Mouse (Mus musculus): ENCODE measurements around the gene Ttc9b. TPM values are rescaled to one million over a fixed set of nuclear protein-coding genes. Genes with fewer than 3 reads are reported as not detected.
"Not testable (repeated sequence)": the region's sequence is repeated elsewhere in the genome, so short reads cannot be mapped to it uniquely, and the experiment has no call there.

Ttc9b gene
- under 1 TPM; 0.51 to 0.88 TPM for total RNA-seq (2021)
- long read RNA-seq, experiment 1, partial matches to known transcripts, result 0 of 2 reads
- long read RNA-seq, experiment 1, other reads (novel, unspliced or antisense), result 0 of 2 reads
- long read RNA-seq, experiment 2, partial matches to known transcripts, result 0 of 4 reads
- long read RNA-seq, experiment 2, other reads (novel, unspliced or antisense), result 0 of 4 reads

DNA sequence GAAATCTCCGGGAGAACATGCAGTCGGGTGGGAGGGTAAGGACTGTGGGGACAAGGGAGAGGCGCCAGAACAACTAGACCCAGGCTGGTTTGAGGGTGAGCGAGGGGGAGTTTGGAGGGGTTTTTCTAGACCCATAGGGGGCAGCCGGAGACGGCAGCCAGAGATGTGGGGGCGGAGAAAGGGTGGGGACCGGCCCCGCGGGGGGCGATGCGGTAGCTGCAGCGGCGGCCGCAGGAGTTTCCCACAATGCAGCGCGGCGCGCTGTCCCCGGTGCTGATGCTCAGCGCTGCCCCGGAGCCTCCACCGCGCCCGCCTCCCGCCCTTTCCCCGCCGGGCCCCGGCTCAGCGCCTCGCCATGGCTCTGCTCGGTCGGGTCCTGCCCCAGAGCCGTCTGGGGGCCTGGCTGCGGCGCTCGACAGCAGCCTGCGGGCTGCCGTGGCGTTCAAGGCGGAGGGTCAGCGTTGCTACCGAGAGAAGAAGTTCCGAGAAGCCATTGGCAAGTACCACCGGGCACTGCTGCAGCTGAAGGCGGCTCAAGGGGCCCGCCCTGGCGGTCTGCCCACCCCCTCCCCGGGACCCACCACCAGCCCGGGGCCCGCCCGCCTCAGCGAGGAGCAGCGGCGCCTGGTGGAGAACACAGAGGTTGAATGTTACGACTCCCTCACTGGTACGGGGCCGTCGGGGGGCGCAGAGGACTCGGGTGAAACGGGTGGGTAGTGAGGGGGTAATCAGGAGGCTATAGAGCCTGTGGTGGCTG lies at the start of gene Ttc9b:
Gene Ttc9b, plus strand, starts transcription at position 235 of the 757 bp plus-strand sequence.
- peak; percentile 71 for DNase-seq

DNA sequence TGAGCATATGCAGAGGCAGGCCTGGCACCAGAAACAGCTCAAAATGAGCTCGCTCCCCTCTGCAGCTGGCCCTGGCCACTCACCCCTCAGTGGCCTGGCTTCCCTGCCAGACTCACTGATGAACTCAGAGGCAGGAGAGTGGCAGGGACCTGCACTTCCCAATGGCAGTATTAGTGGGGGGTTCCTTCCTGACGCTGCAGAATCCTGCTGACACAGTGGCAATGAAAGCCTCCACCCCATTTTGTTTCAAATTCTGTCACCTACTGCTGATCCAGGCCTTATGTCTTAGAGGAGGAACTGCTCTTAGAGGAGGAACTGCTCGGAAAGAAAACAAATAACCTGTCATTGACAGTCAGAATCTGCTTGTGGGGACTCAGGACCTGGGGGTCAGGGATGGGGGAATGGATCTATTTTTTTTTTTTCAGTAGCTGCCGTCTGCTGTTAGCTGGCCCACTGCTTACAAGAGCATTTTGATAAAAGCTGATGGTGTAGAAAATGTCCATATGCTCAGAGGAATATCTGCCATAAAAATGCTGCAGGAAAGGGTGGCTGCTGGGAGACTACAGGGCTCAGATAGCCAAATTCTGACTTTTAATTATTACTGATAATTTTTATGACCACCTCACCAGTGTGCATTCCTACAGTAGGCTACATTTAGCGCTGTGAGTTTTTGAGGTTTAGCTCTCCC lies 48.9 kb upstream of the Ttc9b start:
- peak; percentile 33 for DNase-seq

DNA sequence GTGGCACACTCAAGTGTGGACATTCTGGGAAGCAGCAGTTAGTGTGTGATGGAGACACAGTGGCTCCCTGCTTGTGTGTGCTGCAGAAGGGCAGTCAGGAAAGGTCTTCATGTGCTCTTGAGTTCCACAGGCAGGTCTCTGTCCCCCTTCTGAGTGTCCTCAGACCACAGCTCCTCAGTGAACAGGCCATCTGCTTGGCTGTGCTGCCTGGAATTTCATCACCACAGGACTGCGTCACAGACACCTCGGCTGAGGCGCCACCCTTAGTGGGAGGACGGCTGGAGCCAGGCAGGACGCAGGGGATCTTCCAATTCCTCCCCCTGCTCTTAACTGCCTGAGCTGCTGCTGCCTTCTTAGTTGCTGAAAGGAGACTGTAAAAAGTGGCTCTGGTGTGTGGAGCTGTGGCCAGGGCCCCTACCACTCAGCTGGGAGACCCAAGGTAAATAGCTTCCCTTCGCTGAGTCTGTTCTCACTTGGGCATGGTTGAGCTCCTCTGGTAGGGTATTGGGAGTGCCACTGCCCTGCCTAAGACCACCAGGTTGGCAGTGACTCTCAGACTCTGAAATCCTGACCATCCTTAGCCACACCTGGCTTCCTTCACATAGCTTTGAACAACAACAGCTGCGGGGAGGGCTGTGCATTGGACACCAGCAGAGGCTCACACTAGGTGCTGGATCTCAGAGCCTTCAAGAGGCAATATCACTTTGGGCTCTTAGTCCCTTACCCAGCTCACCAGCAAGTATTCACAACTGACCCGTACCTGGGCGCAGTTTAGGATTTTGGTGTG lies 48.0 kb upstream of the Ttc9b start:
- DNase-seq, result peak; percentile 85

DNA sequence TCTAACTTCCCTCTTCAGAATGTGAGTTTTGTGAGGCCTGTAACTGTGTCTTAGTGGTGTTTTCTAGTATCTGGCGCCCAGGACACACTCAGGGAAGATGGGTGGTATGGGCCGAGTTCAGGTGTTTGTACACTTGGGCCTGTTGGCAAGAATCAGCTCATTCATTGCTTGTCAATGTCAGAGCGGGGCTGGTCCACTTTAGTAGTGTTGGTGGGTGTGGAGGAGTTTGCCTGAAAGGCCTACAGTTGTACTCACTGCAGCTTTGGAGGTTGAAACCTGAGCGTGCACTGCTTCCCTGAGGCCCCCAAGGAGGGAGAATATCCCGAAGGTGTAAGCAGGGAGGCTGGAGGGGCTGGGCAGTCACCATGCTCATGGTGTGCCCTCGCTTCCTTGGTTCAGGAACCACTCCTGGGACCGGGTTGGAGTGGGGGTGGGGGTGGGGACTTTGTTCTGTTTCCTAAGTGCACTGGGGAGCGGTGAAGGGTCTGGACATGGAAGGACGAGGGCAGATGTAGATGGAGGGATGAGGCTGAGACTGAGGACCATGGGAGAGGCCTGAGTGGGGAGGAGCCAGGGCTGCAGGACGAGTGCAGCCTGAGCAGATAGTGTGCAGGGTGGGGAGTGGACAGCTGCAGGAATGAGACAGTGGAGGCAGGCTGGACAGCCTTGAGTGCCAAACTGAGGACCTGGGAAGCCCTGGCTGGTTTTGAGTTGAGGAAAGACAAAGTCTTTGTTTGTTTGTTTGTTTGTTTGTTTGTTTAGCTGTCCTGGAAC lies 47.0 kb upstream of the Ttc9b start:
- DNase-seq, result no peak

DNA sequence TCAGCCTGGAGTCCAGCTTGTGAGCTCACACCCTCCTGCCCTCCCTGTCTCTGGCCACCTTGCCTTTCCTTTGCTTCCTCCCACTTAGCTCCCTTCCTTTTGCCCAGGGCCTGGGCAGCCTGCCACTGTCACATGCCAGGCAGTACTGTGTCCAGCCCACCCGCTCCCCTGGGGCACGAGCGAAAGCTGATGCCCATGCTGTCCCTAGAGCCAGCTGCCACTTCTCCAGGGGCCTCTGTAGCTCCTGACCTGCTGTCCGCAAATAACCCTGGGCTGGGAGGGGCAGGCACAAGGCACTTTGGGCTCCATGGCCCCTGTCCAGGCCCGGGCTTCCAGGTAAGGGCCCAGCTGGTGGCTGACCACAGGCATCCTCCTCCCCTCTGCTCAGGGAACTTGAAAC lies 46.1 kb upstream of the Ttc9b start:
- peak; percentile 91 for DNase-seq

DNA sequence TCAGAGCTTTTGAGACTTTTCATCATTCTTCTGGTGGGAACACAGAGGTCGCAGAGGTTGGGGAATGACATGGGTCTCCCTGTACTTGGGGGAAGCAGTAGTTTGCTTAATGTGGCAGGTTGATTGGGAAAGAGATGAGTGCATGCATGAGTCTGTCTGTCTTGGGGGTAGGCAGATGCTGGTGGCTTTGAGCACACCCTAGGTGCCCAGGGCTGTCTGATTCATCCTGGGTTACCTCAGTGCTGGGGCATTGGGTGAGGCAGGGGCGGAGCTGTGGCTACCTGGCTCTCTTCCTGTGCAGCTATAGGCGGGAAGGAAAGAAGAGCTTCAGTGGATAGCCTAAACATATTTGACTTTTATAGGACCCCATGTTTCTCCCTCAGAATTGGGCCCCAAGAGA lies 45.6 kb upstream of the Ttc9b start:
- no peak for DNase-seq

DNA sequence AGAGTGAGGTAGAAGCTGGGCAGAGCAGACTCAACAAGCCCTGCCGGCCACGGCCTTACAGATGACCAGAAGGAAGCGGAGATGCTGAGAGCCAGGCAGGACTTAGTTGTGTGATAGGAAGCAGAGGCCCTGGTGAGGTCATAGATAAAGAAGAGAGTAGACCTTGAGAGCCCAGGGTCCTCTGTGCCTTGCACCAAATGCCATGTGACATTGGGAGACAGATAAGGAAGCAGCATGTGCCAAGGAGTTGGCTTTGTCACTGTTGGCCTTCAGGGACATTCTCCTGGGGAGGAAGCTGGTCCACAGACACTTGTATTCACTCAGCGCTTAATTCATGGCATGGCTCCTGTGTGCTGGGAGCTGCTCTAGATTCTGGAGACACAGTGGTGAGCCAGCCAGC lies 44.4 kb upstream of the Ttc9b start:
- DNase-seq, result peak; percentile 53

DNA sequence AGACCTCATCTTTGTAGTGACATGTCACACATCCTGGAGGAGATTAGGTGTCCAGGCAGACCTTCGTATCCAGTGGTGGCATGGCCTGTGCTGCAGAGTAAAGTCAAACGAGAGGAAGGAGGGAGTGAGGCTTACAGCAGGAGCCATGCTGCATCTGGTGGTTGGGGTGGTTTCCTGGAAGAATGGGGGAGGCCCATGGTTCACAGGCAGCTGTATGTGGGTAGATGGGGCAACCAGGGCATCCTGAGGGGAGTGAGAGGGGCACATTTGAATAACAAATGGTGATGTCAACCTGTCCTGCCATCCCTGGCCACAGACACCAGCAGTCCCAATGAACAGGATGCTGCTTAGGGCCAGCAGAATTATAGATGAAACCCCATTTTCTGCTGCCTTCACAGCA lies 44.0 kb upstream of the Ttc9b start:
- no peak for DNase-seq

DNA sequence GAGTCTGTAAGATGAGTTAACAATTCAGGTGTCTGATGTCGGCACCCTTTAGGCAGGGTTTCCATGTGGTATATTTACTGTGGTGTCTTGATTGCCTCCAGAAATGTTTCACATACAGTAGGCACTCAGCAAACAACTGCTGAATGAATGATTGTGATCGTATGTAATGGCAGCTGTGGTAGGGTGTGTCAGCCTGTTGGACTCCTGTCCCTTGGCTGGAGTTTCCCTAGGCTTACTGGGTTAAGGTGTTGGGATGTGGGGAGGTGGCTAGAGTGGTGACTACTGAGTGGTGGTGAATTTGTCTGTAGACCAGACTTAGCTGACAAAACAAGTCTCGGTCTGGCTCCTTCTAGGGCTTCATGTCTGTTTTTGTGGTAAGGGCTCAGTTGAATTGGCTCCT lies 43.3 kb upstream of the Ttc9b start:
- no peak for DNase-seq

DNA sequence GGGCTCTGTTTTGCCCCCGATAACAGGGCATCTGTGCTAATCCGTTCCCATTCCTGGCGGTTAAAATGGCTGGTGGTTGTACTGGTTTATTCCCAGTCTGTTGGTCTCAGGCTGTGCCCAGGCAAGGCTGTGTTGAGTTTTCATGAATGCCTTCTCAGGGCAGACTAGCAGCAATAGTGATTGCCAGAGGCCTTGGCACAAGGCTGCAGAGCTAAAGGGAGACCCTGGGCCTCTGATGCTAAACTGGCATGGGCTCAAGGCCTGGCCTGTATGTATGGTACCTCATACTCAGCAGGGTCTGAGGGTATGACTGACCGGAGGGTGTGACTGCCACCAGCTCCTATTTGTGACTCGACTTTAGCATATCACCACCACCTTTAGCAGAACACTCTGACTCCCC lies 42.8 kb upstream of the Ttc9b start:
- no peak for DNase-seq

DNA sequence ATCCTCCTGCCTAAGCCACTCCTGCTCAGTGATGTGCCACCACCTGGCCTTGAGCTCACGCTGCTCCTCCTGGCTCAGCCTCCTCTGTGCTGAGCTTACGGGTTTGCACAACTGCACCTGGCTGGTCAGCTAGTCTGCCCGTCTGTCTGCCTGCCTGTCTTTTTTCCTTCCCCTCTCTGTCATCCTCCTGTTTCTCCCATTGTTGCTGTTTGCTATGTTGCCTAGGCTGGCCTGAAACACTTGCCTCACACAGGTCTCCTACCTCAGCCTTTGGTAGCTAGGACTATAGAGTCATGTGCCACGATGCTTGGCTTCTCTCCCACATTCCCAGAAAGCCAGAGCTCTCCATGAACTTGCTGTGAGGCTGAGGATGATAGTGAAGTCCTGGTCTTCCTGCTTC lies 40.8 kb upstream of the Ttc9b start:
- no peak for DNase-seq

DNA sequence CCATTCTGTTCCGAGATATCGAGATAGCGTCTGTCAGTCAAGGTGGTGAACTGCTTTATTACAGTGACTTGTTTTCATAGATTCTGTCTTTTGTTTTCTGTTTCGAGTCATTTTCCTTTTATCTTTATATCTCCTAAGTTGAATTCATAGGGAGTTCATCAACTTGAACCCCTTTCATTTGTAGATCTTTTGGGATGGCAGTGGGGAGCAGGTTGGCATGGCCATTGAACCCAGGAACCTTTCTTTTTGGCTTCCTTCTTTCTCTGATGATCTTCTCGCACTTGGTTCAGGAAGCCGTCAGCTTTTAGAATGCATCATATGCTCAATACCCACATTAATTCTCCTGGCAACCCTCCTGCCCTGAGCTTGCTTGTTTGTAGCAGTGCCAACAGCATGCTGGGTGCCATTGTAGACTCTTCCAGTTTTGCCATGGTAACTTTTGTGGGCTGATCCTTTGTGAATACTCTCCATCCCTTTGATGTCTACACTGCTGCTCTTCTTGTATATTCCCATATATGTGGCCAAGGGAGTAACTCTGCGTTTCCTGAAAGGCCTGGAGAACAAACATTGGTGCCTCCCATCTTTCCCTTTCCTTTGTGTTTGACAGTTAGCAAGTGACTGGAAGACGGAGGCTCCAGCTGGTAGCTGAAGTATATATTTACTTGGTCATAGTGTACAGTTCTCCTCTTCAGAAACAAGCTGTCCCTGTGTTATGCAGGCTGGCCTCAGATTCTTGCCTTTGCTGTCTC lies 39.8 kb upstream of the Ttc9b start:
- DNase-seq, result no peak

DNA sequence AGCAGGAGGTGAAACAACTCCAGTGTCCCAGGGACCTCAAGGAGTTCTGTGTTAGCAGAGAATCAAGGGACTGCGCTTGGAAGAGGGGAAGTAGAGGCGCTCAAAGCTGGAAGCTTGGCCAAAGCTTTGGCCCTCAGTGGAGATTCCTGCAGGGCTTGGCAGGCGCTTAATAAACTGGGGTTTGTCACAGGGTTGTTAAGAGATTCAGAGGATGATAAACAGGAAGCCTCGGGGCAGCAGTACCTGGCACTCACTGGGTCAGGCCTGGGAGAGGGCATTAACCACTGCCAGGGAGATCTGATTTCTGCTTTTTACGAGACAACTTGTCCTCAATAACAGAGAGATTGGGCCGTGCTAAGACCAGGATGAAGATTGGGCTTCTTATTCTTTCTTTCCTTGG lies 32.7 kb upstream of the Ttc9b start:
- DNase-seq, result peak; percentile 12

DNA sequence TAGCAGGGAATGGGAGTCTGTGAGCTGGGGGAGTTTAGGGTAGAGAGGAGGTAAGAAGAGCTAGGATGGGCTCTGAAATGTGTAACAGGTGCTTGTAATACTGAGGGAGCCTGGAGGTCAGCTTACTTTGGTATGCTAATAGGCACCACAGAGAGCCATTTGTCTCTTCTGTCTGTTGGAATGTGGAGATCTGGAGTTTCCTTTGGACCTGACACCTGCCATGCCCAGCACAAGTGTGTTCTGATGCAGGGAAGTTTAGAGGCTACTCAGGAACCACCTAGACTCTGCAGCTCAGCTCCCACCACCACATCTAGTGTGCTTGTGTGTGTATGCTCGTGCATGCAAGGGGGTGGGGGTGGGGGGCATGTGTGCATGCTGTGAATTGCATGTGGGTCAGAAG lies 31.5 kb upstream of the Ttc9b start:
- no peak for DNase-seq

DNA sequence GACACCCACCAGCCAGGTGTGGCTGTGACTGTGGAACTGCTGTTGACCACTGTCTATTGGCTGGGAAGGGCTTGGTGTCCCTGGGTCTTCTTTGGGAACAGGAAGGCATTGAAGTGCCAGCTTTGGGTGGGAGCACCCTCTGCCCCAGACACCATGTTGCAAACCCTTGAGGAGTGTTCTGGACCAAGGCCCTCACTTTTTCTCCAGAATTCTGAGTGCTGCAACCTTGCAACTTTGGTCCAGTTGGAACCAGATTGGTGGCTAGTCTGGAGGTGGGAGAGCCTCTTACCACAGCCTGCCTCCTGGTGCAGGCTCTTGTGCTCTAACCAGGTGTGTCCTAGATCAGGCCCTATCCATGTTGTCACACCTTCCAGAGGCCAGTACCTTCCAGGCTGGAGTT lies 28.7 kb upstream of the Ttc9b start:
- DNase-seq, result peak; percentile 69

DNA sequence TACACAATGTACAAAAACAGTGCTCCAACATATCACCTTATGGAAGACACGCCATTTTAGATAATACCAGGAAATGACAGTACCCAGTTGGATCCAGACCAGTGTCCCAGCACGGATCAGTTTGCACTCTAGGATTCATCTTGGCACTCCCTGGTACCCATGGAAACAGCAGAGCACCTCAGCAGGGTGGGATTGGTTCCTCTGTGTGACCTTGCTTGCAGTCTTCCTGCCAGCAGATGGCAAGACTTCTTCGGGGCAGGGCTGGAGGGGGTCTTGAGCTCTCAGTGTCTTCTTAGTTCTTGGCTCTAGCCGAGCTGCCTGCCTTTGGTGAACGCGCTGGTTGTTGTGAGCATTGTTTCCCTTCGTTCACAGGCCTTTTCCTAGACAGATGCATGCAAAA lies 26.0 kb upstream of the Ttc9b start:
- no peak for DNase-seq

DNA sequence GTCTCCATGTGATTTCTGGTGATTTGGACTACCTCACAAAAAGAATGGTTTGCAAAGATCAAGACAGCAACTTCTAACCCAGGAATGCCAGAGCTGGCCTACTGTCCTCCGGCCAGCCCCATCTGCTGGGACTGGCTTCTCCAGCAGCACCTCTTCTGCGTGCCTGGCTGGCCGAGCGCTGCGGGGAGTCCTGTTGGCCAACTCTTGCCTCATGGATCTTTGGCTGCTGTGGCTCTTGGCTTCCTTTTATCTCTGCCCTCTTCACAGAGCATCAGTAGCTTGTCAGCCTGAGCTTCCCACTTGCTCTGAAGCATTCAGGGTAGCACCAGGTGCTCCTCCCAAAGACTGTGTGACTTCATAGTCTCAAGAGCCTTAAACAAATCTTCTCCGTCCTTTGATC lies 25.5 kb upstream of the Ttc9b start:
- no peak for DNase-seq

DNA sequence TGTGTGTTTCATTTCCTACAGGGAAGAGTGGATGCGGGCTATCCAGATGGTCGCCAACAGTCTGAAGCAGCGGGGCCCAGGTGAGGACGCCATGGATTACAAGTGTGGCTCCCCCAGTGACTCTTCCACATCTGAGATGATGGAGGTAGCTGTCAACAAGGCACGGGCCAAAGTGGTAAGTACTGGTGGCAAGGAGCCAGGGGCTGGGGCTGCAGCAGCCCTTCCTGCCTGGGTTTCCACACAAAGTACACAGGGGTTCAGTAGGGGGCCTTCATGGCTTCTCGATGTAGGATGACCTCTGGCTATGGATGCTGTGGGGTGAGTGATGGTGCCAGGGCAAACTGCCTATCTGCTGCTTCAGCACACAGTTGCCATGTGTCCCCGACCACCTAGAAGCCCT lies 24.9 kb upstream of the Ttc9b start:
- not testable (repeated sequence) for DNase-seq

DNA sequence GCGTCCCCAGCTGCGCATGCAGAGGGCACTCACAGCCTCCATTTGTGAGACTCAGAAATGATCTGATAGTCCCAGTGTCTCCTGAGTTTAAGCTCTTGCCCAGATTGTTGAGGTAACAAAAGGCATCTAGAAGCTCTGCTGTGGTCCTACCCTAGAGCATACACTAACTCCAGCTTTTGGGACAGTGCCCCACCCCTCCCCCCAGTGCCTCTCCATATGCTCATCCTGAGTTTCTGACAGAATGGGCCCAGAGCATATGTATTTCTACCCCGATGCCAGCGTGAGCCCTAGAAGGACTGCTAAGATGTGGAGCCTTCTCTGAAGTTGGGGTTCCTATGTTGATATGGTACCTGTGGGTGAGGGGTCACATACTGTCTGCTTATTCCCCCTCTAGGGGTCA lies 22.3 kb upstream of the Ttc9b start:
- DNase-seq, result no peak

DNA sequence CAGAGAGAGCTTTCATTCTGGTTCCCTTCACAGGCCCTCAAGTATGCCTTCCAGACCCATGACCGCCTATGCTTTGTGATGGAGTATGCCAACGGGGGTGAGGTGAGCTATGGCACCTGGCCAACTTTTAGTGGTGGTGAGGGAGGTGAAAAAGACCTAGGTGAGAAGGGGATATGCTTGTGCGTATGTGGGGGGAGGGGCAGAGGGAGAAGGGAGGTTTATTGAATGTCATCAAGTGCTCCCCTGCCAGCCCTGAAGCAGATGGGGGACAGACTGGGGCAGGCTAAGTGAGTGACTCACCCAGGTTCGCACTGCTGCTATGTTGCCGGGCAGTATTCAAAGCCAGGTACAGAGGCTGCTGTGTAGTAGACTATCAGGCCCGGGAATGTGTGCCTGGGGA lies 20.5 kb upstream of the Ttc9b start:
- DNase-seq, result no peak

DNA sequence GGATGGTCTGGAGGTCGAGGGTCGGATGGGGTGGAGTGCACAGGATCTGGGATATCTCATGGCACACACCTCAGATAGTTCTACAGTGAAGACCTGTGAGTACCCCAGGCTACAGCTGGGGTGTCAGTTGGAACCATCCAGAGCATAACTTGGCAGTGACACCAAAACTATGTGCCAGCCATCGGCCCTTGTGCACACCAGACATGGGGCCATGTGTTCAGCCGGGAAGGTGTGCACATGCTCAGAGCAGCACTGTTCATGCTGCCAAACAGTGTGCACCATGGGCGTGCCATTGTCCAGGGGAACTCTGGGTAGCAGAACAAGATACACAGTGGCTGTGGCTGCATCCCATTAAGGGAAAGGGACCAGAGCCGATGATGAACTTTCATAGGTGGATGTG lies 19.0 kb upstream of the Ttc9b start:
- no peak for DNase-seq
